Mouse (Mus musculus) spleen, adult 2 months (tissue): ENCODE results near the gene Meis2.

Source experiments
- CTCF ChIP-seq: fragments of 200-500 bp; IDR thresholded peaks from 2 replicates; pipeline ENCODE4 v1.5.1; 2011; ENCODE audit warnings: mild to moderate bottlenecking, inconsistent platforms; ENCODE audit not compliant: insufficient read depth, insufficient read length, insufficient replicate concordance; ENCODE audit errors: extremely low read depth
- POLR2A ChIP-seq: fragments of 200-500 bp; IDR thresholded peaks from 2 replicates; pipeline ENCODE4 v1.6.1; 2011; ENCODE audit warnings: low read depth, low read length, inconsistent platforms

- TF ChIP-seq CTCF (no peak), POLR2A (no peak)
Observed at GRCm38 (mm10) chr2:115956786-115957185, 108.9 kb downstream of the Meis2 start.
